Mouse (Mus musculus): ENCODE data around the gene Tmie. TPM values are rescaled to one million over a fixed set of nuclear protein-coding genes. Genes with fewer than 3 reads are reported as not detected.
A peak's percentile ranks its signal among the peaks of the same experiment; 100 is the strongest.

Tmie gene
- polyA plus RNA-seq, 1 experiment from 2014 or later, result 1.7 TPM

- H3K9ac ChIP-seq (ENCODE audit: low read length), result no peak overlapping the region
- H3K4me3 ChIP-seq (ENCODE audit: low read length), result no peak overlapping the region
- H3K4me1 ChIP-seq (ENCODE audit: control insufficient read depth, insufficient read depth, low read length), result no peaks in the 10 kb centered on the region
- H3K27ac ChIP-seq (ENCODE audit: low read length), result no peak overlapping the region
- no peaks in the 10 kb centered on the region for H3K9me3 ChIP-seq (replicated peaks; ENCODE audit: control insufficient read depth, low read length)
- no peak for ATAC-seq (replicated peaks; ENCODE audit: extremely low read depth, insufficient read depth, low FRiP score)
- H3K27me3 ChIP-seq (ENCODE audit: control insufficient read depth, insufficient read depth, low read length), result no peaks in the 10 kb centered on the region
- WGBS, result 72% methylated on average over 4 of the region's 4 CpGs
- no peaks in the 10 kb centered on the region for H3K36me3 ChIP-seq (ENCODE audit: control insufficient read depth, insufficient read depth)
- H3K4me2 ChIP-seq (ENCODE audit: low read depth, low read length), result no peak overlapping the region
Measured at GRCm38 (mm10) chr9:110907838-110908630, 28.1 kb upstream of the Tmie start.

DNA sequence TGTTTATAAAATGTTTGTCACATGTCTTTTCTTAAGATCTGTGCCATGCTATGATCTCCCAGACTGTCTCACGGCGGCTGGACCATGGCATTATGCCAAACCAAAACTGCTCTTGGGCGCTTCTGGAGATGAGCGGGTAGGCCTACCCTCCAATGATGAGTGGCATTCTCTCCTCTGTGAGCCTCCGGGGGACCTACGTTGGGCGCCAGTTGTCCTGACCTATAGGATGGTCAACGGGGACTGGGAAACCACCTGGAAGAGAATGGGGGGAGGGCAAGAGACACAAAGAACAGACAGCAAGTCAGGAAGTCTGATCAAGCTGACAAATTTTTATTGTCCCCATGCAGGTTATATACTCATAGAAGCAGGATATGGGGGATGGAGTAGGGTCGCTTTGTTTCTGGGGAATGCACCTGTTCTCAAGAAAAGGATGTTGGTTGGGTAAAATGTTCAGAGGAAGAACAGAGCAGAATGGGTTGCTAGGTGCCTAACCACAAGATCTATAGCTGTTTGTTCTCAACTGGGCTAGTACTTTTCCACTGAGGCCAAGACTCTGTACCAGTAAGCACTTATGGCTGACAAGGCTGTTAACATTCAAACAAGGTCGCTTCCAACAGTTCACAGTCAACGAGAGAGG lies 27.4 kb upstream of the Tmie start:
- no peak overlapping the region for H3K9ac ChIP-seq (ENCODE audit: low read length)
- H3K4me3 ChIP-seq (ENCODE audit: low read length), result no peak overlapping the region
- H3K4me1 ChIP-seq (ENCODE audit: control insufficient read depth, insufficient read depth, low read length), result no peaks in the 10 kb centered on the region
- ATAC-seq (replicated peaks; ENCODE audit: extremely low read depth, insufficient read depth, low FRiP score), result no peak; the same call in 1 of the 2 replicates
- H3K9me3 ChIP-seq (replicated peaks; ENCODE audit: control insufficient read depth, low read length), result no peaks in the 10 kb centered on the region
- no peak overlapping the region for H3K4me2 ChIP-seq (ENCODE audit: low read depth, low read length)
- H3K27me3 ChIP-seq (ENCODE audit: control insufficient read depth, insufficient read depth, low read length), result no peaks in the 10 kb centered on the region
- H3K27ac ChIP-seq (ENCODE audit: low read length), result no peak overlapping the region
- no peaks in the 10 kb centered on the region for H3K36me3 ChIP-seq (ENCODE audit: control insufficient read depth, insufficient read depth)
- 89% methylated on average over 11 of the region's 11 CpGs for WGBS

DNA sequence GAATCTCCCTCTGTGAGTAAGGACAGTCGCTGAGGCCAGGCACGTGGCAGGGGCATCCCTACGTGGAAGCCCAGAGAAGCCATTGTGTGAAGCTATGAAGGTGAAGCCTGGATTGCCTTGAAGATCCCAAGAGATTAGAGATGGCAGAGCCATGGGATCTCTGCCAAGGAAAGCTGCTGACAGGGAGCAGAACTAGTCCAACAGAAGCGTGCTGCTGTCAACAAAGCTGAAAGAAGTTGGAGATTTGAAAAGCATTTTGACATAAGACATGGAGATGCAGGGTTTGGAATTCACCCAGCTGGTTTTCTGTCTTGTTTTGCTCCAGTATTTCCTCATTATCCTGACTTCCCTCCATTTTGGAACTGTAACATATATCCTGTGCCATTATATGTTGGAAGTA lies 22.4 kb upstream of the Tmie start:
- no peak overlapping the region for H3K4me3 ChIP-seq (ENCODE audit: low read length)
- H3K27ac ChIP-seq (ENCODE audit: low read length), result no peak overlapping the region
- no peaks in the 10 kb centered on the region for H3K27me3 ChIP-seq (ENCODE audit: control insufficient read depth, insufficient read depth, low read length)
- ATAC-seq (replicated peaks; ENCODE audit: extremely low read depth, insufficient read depth, low FRiP score), result no peak
- no peaks in the 10 kb centered on the region; the same call in 1 of the 2 replicates for H3K4me1 ChIP-seq (ENCODE audit: control insufficient read depth, insufficient read depth, low read length)
- WGBS, result 53% methylated on average over 4 of the region's 4 CpGs
- H3K9me3 ChIP-seq (replicated peaks; ENCODE audit: control insufficient read depth, low read length), result no peaks in the 10 kb centered on the region
- H3K36me3 ChIP-seq (ENCODE audit: control insufficient read depth, insufficient read depth), result no peaks in the 10 kb centered on the region
- H3K4me2 ChIP-seq (ENCODE audit: low read depth, low read length), result no peak overlapping the region
- H3K9ac ChIP-seq (ENCODE audit: low read length), result no peak overlapping the region

DNA sequence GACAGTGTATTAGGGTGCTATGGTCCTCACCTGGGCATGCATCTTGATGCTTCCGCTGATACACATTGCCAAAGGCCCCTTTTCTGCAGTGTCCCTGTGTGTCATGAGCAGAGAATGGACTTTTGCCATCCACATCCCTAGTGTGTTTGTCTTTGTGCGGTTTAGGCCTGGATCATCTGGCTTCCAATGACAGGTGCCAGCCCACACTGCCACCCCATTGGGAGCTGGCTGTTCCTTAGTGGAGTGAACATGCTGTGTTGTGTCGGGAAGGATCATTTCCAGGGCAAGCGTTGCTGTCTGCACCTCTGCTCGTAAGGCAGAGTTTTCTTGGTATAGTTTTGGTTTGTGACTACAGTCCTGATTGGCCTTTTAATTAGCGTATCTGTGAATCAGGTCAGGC lies 21.3 kb upstream of the Tmie start:
- ATAC-seq (replicated peaks; ENCODE audit: extremely low read depth, insufficient read depth, low FRiP score), result no peak
- no peak overlapping the region for H3K9ac ChIP-seq (ENCODE audit: low read length)
- no peak overlapping the region for H3K27ac ChIP-seq (ENCODE audit: low read length)
- H3K4me2 ChIP-seq (ENCODE audit: low read depth, low read length), result no peak overlapping the region
- WGBS, result 86% methylated on average over 6 of the region's 6 CpGs
- H3K4me3 ChIP-seq (ENCODE audit: low read length), result no peak overlapping the region
- H3K4me1 ChIP-seq (ENCODE audit: control insufficient read depth, insufficient read depth, low read length), result peaks cover 4% of the 10 kb centered on the region
- no peaks in the 10 kb centered on the region for H3K9me3 ChIP-seq (replicated peaks; ENCODE audit: control insufficient read depth, low read length)
- H3K36me3 ChIP-seq (ENCODE audit: control insufficient read depth, insufficient read depth), result no peaks in the 10 kb centered on the region
- H3K27me3 ChIP-seq (ENCODE audit: control insufficient read depth, insufficient read depth, low read length), result no peaks in the 10 kb centered on the region

- no peak overlapping the region for H3K9ac ChIP-seq (ENCODE audit: low read length)
- peaks cover 4% of the 10 kb centered on the region for H3K4me1 ChIP-seq (ENCODE audit: control insufficient read depth, insufficient read depth, low read length)
- 31% methylated on average over 10 of the region's 10 CpGs for WGBS
- H3K4me3 ChIP-seq (ENCODE audit: low read length), result no peak overlapping the region
- H3K4me2 ChIP-seq (ENCODE audit: low read depth, low read length), result no peak overlapping the region
- no peaks in the 10 kb centered on the region for H3K9me3 ChIP-seq (replicated peaks; ENCODE audit: control insufficient read depth, low read length)
- H3K36me3 ChIP-seq (ENCODE audit: control insufficient read depth, insufficient read depth), result no peaks in the 10 kb centered on the region
- no peak for ATAC-seq (replicated peaks; ENCODE audit: extremely low read depth, insufficient read depth, low FRiP score)
- no peaks in the 10 kb centered on the region for H3K27me3 ChIP-seq (ENCODE audit: control insufficient read depth, insufficient read depth, low read length)
- no peak overlapping the region for H3K27ac ChIP-seq (ENCODE audit: low read length)
Measured at GRCm38 (mm10) chr9:110899451-110900008, 19.6 kb upstream of the Tmie start.

GRCm38 (mm10) chr9:110896595-110896994 lies 16.7 kb upstream of the Tmie start:
- Histone ChIP-seq H3K4me2 (ENCODE audit: low read depth, low read length) (peak overlapping the region; percentile 30), H3K9ac (ENCODE audit: low read length) (no peak overlapping the region), H3K4me1 (ENCODE audit: control insufficient read depth, insufficient read depth, low read length) (peaks cover 4% of the 10 kb centered on the region), H3K4me3 (ENCODE audit: low read length) (no peak overlapping the region), H3K27me3 (ENCODE audit: control insufficient read depth, insufficient read depth, low read length) (no peaks in the 10 kb centered on the region), H3K36me3 (ENCODE audit: control insufficient read depth, insufficient read depth) (no peaks in the 10 kb centered on the region), H3K9me3 (replicated peaks; ENCODE audit: control insufficient read depth, low read length) (no peaks in the 10 kb centered on the region), H3K27ac (ENCODE audit: low read length) (no peak overlapping the region)
- ATAC-seq (replicated peaks; ENCODE audit: extremely low read depth, insufficient read depth, low FRiP score), result peak; percentile 55
- WGBS, result 11% methylated on average over 6 of the region's 6 CpGs

DNA sequence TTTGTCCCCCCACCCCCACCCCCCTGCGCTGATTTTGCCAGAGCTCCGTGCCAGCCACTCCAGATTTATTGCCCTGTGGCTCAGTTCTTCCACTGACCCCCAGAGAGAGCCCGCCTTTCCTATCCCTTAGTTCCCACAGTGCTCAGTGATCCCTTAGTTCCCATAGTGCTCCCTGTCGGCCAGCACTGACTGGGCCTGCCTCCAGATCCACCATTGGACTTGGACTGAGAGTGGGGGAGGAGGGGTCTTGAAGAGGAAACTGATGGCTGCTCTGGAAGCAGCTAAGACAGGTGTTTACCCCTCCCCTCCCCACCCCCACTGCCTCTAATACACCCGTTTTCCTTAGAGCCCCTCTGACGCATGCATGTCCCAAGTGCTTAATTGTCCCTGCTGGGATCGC lies 16.1 kb upstream of the Tmie start:
- no peak for ATAC-seq (replicated peaks; ENCODE audit: extremely low read depth, insufficient read depth, low FRiP score)
- Histone ChIP-seq H3K9me3 (replicated peaks; ENCODE audit: control insufficient read depth, low read length) (no peaks in the 10 kb centered on the region), H3K36me3 (ENCODE audit: control insufficient read depth, insufficient read depth) (no peaks in the 10 kb centered on the region), H3K27ac (ENCODE audit: low read length) (no peak overlapping the region), H3K4me3 (ENCODE audit: low read length) (no peak overlapping the region), H3K9ac (ENCODE audit: low read length) (no peak overlapping the region), H3K4me2 (ENCODE audit: low read depth, low read length) (peak overlapping the region; percentile 30; the same call in 1 of the 2 replicates), H3K4me1 (ENCODE audit: control insufficient read depth, insufficient read depth, low read length) (peaks cover 6% of the 10 kb centered on the region), H3K27me3 (ENCODE audit: control insufficient read depth, insufficient read depth, low read length) (no peaks in the 10 kb centered on the region)
- WGBS, result 27% methylated on average over 7 of the region's 7 CpGs

GRCm38 (mm10) chr9:110895507-110895906 lies 15.6 kb upstream of the Tmie start:
- Histone ChIP-seq H3K36me3 (ENCODE audit: control insufficient read depth, insufficient read depth) (no peaks in the 10 kb centered on the region), H3K9me3 (replicated peaks; ENCODE audit: control insufficient read depth, low read length) (no peaks in the 10 kb centered on the region), H3K4me3 (ENCODE audit: low read length) (no peak overlapping the region), H3K4me2 (ENCODE audit: low read depth, low read length) (no peak overlapping the region), H3K9ac (ENCODE audit: low read length) (no peak overlapping the region), H3K27ac (ENCODE audit: low read length) (no peak overlapping the region), H3K4me1 (ENCODE audit: control insufficient read depth, insufficient read depth, low read length) (peaks cover 6% of the 10 kb centered on the region), H3K27me3 (ENCODE audit: control insufficient read depth, insufficient read depth, low read length) (no peaks in the 10 kb centered on the region)
- no peak for ATAC-seq (replicated peaks; ENCODE audit: extremely low read depth, insufficient read depth, low FRiP score)
- WGBS, result 53% methylated on average over 5 of the region's 5 CpGs

- Histone ChIP-seq H3K27ac (ENCODE audit: low read length) (no peak overlapping the region), H3K4me1 (ENCODE audit: control insufficient read depth, insufficient read depth, low read length) (peaks cover 6% of the 10 kb centered on the region), H3K4me3 (ENCODE audit: low read length) (no peak overlapping the region), H3K9ac (ENCODE audit: low read length) (no peak overlapping the region), H3K27me3 (ENCODE audit: control insufficient read depth, insufficient read depth, low read length) (no peaks in the 10 kb centered on the region), H3K36me3 (ENCODE audit: control insufficient read depth, insufficient read depth) (no peaks in the 10 kb centered on the region), H3K4me2 (ENCODE audit: low read depth, low read length) (no peak overlapping the region), H3K9me3 (replicated peaks; ENCODE audit: control insufficient read depth, low read length) (no peaks in the 10 kb centered on the region)
- ATAC-seq (replicated peaks; ENCODE audit: extremely low read depth, insufficient read depth, low FRiP score), result no peak
- WGBS, result 65% methylated on average over 10 of the region's 10 CpGs
Measured at GRCm38 (mm10) chr9:110893429-110893828, 13.5 kb upstream of the Tmie start.
